Mouse (Mus musculus): ENCODE data around the gene Lrmda. TPM values are rescaled to one million over a fixed set of nuclear protein-coding genes. Genes with fewer than 3 reads are reported as not detected.

Gene Lrmda
- polyA plus RNA-seq (2015; fragmentation: Illumina TruSeq; extraction: RNeasy Lipid Tissue Mini Kit (QIAGEN cat#74804); ENCODE audit: low read depth, low replicate concordance), result 2.2 TPM

GRCm38 (mm10) chr14:22019252-22019948, at the start of gene Lrmda:
Lrmda (plus strand) TSS chr14:22019712.

DNA sequence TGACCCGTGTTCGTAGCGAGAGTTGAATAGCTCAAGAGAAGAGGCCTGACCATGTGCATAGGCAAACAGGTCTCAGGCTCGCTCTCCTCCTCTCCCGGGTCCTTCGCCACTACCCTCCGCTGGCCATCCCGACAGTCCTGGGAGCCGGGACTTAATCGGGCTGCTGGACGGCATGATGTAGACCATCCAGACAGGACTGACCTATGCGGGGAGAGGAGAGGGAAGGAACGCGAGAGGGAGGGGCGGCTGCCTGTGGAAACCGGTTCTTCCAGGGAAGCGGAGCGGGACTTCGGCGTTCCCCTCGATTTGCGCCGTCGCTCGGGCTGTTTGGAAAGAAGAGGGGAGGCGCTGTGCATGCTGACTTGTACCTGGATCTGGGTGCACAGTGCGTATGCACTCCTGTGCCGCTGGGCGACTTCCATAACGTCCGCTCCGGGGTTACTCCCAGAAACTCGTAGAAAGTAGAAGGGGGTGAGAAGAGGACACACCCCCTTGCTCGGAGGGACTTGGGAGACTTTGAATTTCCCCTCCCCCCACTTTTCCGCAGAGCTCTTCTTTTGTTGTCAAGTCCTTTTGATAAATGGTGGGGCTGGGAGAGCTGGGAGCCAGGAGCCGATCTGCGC, 30.1 kb upstream of the Lrmda start, which contains the start of gene Zfp503:
Gene Zfp503, minus strand, starts transcription at position 311 of the 623 bp plus-strand sequence.

Other genes starting within 250 kb of the Lrmda start
- gene Vdac2, start 194.5 kb upstream of the Lrmda start, polyA plus RNA-seq (2015; fragmentation: Illumina TruSeq; extraction: RNeasy Lipid Tissue Mini Kit (QIAGEN cat#74804); ENCODE audit: low read depth, low replicate concordance), result 270 TPM
- gene Comtd1, start 170.7 kb upstream of the Lrmda start, polyA plus RNA-seq (2015; fragmentation: Illumina TruSeq; extraction: RNeasy Lipid Tissue Mini Kit (QIAGEN cat#74804); ENCODE audit: low read depth, low replicate concordance), result 29.7 TPM
- 2.2 TPM for gene Zfp503, start 30.1 kb upstream of the Lrmda start, polyA plus RNA-seq (2015; fragmentation: Illumina TruSeq; extraction: RNeasy Lipid Tissue Mini Kit (QIAGEN cat#74804); ENCODE audit: low read depth, low replicate concordance)

Measured in brain, adult 10 weeks (tissue).